Mouse (Mus musculus): Measurements from ENCODE around the gene Ntmt1.

The Ntmt1 gene

DNA sequence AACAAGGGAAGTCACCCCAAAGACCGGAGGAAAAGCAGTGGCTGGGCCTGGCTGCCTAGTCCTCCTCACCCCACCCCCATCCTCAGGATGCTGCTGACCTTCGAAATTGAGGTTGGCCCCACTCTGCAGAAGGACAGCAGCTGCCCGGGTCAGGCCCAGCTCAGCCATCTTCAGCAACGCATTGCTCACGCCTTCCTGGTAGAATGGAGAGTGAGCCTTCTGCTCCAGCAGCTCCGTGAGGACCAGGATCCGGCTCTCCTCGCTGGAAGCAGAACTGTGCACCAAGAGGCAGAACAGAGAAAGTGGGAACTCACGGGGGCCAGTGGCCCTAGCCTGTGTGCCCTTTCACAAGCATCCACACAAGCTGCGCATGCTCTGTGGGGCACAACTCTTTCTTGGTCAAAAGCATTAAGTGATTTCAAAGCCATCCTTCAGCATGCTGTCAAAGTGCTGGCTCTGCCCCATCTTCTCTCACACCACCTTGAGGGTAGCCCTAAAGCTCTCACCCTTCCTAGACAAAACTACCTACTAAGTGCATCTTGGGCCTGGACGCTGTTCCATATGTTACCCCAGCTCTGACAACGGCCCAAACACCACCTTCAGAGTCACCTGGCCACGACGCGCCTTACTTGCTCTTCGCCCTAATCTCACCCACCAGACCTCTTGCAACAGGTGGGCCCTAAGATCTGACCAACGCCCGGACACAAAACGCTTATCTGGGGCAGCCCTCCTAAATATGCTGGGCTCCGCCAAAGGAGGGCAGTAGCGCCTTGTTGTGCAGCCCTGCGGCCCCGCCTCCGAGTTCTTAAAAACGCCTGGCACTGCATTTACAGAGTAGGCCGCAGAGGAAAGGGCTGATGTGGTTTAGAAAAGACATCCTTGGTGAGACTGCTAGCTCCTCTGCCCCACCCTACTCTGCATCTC, 19.5 kb downstream of the Ntmt1 start:
- peak; percentile 26 to 36 for DNase-seq

DNA sequence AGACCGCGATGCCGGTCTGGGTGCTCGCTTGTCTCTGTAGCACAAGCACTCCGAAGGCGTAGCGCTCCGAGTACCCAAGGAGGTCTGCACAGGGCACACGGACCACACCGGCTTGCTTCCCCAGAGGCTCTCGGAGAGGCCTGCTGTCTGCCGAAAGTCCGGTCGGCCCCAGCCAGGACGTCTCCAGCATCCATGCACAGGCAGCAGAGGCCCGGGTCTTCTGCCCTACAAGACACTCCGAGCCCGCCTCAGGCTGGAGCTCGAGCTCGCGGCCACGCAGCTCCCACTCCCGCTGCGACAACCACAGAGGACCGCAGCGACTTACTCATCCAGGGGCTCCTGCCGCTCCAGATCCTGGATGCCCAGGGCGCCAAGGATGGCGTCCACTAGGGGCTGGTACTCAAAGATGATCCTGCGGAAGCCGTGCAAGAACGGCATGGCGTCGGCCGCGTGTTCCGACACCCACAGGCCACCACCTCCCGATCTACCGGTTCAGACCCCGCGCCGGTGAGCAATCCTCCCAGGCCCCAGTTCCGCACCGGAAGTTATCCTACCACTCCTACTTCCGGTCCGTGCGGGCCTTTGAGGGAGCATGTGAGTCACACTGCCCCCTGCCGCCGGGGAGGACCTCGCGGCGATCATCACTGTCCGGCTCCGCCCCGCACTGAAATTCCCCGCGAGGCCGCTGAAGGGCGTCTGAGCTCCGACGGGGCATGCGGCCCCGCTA, 20.3 kb downstream of the Ntmt1 start:
- DNase-seq = peak; percentile 77 to 81

DNA sequence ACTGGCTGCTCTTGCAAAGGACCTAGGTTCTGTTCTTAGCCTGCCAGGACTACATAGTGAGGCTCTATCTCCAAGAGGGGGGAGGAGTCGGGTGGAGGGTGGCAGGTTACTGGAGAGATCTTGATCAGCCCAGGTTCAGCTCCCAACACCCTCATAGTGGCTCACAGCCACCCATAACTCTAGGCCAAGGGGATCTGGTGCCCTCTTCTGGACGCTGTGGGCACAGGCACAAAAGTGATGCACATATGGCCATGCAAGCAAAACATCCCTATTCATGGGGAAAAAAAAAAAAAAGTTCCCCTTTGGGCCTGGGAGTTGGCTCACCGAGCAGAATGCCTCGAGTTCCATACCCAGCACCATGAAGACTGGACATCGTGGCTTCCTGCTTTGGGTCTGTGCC, 21.7 kb downstream of the Ntmt1 start:
- DNase-seq = peak; percentile 21 to 32

GRCm38 (mm10) chr2:30830283-30830795, 22.7 kb downstream of the Ntmt1 start, which contains the start of gene Asb6:
TSS of gene Asb6 (minus strand) at chr2:30830333.
- DNase-seq = no peak

DNA sequence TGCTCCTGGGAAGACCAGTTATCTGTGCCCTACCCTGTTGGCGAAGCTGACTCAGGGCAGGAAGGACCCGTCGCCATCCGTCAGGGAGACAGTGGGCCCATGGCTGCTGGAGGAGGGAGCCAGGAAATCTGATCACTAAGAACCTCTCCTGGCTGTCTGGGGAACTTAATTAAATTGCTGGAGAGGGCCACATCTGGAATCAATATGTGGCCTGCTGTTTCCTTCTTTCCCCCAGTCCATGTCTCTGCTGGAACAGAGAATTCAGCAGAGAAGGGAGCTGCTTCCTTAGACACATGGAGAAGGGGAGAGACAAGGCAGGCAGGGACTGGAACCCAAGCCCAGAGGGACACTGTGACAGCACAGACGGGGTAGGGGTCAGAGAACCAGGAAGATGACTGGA, 26.0 kb downstream of the Ntmt1 start:
- no peak for DNase-seq

DNA sequence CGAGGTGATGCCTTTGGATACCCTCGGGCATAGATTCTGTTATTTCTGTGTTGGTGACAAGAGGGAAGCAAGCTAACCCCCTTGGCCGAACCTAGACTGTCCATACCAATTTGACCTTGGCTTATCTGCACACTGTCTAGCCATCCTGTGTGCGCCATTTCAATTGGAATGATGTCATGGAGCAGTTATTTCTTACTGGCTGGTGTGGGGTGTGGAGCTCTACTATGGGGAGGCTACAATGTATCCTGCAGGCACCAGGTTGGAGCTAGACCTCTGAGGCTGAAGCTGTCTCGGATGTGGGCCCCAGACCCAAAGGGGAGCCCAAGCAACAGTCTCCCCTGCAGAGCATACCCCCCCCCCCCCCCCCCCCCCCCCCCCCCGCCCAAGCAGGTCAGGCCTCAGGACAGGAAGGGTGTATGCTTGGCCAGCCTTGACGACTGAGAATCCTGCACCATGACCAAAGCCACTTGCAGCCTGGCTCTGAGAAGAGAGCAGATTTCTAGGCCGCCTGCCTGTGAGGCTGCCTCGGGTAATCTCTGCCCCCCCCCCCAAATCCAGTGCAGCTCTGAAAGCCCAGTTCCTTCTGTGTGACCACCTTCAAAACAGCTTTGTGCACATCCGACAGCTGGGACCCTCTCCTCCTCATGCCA, 26.9 kb downstream of the Ntmt1 start, which contains the start of gene Prrx2:
Prrx2 (plus strand) TSS at position 600 of the 650 bp plus-strand sequence.
- no peak for DNase-seq

DNA sequence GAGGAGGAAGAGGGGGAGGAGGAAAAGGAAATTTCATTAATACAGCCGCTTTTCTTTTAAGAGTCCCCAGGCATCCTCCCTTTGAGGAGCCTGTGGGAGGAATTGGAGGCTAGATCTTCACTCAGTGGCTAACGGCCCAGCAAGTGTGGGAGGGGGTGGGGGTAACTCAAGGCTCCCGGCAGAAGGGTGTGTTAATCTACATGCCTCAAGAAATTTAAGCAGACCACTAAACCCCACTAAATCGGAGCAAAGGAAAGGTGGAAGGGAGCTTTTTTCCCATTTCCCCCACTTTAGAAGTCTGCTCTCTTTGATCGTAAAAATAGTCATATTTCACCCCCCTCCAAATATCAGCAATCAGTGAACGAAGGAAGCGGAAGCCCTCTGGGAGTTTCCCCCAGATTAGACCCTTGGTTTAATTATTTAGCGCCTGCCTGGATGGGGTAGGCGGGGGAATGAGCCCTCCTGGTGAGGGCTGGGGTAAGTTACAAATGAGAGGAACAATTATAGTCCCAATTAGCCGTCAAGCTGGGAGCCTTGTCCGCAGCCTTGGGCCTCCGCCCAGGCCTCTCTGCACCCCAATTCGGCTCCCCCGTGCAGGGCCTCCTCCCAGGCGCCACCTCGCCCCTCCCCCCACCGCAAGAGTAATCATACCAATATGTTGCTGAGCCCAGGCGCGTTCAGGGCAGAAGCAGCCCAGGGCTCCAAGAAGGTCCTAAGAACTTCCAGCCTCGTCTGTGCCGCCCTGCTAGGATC, 28.8 kb downstream of the Ntmt1 start:
- no peak for DNase-seq

DNA sequence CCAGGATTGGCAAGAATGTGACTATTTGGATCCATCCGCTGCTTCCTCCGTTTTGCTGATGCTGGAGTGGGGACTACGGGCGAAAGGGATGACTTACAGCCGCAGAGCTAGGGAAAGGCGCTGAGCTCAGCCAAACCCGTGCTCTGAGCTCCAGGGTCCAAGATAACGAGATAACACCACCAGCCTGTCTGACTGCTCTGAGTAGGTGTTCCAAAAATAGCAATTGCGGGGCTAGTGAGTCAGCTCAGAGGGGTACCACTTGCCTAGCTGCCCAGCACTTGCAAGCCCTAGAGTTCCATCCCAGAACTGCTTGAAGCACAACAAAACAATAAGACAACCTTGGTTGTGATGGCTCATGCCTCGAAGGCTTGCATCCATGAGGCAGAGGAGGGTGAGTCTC, 35.0 kb downstream of the Ntmt1 start:
- no peak for DNase-seq

DNA sequence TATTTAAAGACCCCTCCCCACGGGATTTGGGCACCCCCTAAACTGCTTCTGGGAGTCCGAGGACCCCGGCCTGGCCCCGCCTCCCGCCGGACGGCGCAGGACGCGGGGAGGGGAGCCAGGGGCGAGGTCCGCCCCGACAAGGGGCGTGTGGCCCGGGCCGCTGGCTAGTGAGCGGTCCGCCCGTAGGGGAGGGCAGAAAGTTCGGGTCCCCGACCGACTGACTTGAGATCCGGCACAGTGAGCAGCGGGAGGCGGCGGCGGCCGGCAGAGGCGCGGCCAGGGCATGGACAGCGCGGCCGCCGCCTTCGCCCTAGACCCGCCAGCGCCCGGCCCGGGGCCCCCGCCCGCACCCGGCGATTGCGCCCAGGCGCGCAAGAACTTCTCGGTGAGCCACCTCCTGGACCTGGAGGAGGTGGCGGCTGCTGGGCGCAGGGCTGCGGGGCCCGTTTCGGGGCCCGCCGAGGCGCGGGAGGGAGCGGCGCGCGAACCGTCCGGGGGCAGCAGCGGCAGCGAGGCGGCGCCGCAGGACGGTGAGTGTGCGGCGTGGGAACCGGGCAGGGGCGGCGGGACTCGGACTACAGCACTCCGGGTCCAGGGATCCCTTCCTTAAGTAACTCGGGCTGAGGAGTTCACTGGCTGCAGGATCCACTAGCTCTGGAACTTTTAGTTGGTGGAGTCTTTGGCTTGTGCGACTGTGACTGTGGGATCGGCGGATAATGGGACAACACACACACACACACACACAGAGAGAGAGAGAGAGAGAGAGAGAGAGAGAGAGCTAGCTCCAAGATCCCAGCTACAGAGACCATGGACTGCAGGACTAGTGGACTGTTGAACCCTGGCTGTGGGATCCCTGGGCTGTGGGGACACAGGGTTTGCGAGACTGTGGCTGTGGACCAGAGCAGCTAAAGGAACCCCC, 37.8 kb downstream of the Ntmt1 start:
- DNase-seq = no peak

GRCm38 (mm10) chr2:30846236-30846635, 38.6 kb downstream of the Ntmt1 start:
- DNase-seq = no peak

- DNase-seq = no peak
Observed at GRCm38 (mm10) chr2:30846723-30847122, 39.1 kb downstream of the Ntmt1 start.

DNA sequence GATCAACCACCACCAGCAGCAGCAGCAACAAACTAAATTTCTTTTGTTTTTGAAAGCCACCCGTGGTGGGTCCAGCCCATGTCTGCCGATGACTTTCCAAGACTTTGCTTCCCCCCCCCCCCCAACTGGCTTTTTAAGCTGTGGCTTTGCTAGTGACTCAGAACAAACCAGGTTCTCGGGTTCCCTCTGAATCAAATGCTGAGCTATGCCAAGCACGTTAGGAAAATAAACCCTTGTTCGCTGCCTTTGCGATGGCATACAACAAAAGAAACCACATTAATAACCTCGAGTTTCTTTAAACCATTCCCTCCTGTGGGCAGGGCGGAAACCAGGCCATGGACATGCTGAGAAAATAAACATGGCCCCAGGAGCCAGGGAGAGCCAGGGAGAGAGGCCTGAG, 40.6 kb downstream of the Ntmt1 start:
- no peak for DNase-seq

- no peak for DNase-seq
Observed at GRCm38 (mm10) chr2:30850581-30850980, 43.0 kb downstream of the Ntmt1 start.

- DNase-seq = no peak
Observed at GRCm38 (mm10) chr2:30852771-30853313, 45.2 kb downstream of the Ntmt1 start.

DNA sequence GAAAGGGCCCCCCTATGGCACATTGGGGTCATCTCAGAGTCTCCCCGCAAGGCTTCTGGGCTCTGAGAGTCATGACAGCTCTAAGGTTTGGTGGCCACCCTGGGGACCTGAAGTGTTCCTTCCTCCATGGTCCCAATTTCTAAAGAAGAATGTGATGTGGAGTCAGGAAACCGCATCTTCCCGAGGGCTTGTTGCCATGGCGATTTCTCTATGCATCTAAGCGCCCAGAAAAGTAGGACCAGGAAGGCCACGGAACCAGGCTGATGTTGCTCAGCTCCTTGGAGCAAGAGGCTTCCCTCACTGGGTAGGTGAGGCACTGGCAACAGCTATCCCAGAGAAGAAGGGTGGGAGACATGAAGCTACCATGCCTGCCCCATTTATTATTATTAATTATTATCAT, 49.5 kb downstream of the Ntmt1 start:
- no peak for DNase-seq

DNA sequence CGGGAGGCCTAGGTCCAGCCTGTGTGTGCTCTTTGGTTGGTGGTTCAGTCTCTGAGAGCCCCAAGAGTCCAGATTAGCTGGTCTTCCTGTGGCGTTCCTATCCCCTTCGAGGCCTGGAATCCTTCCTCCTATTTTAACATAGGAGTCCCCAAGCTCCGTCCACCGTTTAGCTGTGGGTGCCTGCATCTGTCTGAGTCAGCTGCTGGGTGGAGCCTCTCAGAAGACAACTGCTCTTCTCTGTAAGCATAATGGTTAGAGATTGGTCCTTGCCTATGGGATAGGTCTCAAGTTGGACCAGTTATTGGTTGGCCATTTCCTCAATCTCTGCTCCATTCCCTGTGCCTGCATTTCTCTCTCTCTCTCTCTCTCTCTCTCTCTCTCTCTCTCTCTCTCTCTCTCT, 52.2 kb downstream of the Ntmt1 start:
- no peak for DNase-seq

DNA sequence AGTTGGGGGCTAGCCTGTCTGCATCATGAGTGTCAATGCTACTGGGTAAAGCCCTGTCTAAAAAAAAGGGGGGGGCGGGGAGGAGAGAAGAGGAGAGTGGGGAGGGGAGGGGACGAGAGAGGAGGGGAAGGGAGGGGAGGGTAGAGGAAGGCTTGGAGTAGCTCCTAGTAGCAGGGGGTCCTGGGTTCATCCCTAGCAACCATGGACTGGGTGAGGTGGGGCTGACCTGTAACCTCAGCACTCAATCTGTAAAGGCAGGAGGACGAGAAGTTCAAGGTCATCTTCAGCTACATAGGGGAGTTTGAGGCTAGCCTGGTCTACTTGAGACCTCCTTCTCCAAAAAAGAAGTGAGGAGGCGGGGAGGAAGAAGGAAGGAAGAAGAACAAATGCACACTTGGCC, 54.5 kb downstream of the Ntmt1 start:
- no peak for DNase-seq

DNA sequence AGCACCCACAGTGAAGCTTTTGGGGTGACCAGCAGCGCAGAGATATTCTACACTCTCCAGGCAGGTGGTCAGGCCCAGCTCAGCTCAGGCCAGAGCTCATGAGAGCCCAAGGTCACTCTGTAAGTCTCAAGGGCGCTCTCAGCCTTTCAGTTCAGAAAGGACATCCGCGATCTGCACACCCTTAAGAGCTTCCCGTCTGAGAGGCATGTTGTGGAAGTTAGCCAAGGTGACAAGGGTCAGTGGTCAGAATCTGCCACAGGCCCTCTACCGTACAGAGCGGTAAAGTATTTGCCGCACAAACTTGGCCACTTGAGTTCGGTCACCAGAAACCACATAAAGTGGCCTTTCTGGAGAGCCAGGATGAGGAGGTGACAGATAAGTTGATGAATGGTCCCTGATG, 55.9 kb downstream of the Ntmt1 start:
- no peak for DNase-seq

GRCm38 (mm10) chr2:30864968-30865381, 57.3 kb downstream of the Ntmt1 start:
- DNase-seq = no peak

- no peak for DNase-seq
Observed at GRCm38 (mm10) chr2:30865426-30865825, 57.8 kb downstream of the Ntmt1 start.

DNA sequence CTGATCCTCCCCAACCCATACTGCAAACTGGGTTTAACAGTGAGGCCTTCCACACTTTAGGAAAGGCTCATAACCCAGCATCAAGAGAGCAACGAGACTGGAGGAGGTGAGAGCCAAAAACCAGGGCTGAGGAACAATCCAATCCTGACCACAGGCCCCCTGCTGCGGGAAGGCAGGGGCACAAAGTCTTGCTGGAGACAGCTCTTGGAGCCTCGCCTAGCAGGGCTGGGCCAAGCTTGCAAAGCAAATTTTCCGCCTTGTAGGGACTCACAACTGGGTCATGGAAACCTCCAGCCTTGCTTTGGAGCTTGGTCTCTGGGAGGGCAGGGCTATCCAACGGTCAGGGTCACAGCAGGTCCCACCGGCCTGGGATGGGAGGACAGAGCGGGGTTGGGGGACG, 63.2 kb downstream of the Ntmt1 start:
- no peak for DNase-seq

All from thymus, adult 18-20 months (tissue).